Mouse (Mus musculus) heart, postnatal 14 days (tissue): ENCODE results near the gene Npm1. TPM values are rescaled to one million over a fixed set of nuclear protein-coding genes. Genes with fewer than 3 reads are reported as not detected.

ENCODE experiments used
- DNase-seq, 2 experiments: peaks; one replicate each; pipeline ENCODE4 v3.0.0; 2021 to 2022
- intact Hi-C: fragments of 180-260 bp; cut with DNase I; formaldehyde crosslinking; loops from one replicate; pipeline ENCODE4 v1.15.1; 2025
- total RNA-seq, 2 experiments: library from RNA; stranded (reverse); gene quantifications; 2 replicates each; pipeline ENCODE4 v1.2.3; 2021

Npm1 gene
- total RNA-seq, 2 experiments from 2014 or later, result 136 to 152 TPM

DNA sequence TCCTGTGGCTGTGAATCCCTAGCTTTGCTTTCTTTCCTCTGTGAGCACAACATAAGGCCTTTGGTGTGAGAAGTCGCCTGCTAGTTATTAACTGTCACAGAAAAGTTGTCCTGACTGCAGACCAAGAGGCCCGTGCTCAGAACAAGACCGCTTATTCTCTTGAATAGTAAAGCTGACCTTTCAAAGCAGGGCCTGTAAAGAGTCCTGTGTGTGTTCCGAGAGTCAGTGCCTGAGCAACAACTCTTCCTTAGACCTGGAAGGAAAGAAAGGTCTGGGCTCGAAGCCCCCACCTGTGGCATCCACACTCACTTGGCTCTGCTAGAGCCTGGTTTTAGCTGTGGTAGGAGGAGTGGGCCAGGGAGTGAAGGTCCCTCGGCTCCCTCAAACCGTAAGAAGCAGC, 32.1 kb upstream of the Npm1 start:
- intact Hi-C loops, result no loop called here
- no peak for DNase-seq

DNA sequence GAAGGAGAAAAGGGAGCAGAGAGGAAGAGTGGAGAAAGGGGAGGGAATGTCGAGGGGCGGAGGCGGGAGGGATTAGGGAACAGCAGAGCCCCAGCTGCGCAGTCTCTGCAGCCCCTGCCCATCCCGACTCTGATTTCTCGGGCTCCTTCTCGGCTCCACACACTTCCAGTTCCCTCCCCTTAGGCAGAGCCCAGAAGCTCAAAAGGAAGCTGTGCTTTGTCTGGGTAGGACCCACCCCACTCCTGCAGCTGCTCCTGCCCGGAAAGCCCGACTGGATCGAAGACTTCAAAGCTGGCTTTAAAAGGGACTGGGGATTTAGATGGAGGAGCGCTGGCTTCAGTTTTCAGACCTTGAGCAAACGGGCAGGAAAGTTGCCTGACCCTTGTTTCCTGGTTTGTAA, 30.7 kb upstream of the Npm1 start:
- intact Hi-C loops, result no loop called here
- DNase-seq, result no peak

DNA sequence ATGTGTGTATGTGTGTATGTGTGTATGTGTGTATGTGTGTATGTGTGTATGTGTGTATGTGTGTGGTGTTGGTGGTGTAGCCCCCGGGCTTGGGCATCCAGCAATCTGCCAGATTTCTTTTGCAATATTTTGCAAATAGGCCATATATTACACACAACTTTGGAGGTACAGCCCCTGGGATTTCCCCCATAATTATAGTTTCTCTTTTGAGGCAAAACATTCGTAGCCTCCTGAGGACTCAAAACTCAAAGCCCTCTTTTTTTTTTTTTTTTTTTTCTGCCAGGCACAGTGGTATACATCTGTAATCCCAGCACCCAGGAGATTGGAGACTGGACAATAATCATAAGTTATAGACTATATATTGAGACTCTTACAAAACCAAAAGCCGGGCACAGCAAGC, 18.8 kb upstream of the Npm1 start:
- DNase-seq, result no peak
- intact Hi-C loops, result no loop called here

DNA sequence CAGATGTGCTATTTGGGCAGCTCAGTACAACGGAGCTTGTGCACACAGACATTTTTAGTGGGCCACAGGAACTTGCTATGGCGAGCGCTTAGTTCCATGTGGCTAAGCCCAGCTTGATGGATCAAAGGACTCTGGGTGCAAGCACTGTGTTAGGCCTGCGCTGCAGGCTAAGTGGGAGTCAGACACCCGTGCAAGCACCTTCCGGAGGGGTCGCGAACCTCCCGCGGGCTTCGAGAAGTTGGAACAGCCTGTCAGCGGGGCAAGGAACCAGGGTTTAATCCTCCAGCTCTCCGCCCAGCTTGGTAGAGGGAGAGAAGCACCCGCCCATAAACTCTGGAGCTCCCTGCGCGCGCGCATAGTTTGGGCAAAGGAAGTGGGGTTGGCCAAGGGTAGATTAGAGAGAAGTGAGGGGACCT, 17.7 kb upstream of the Npm1 start:
- no peak for DNase-seq
- intact Hi-C loops, result no loop called here

DNA sequence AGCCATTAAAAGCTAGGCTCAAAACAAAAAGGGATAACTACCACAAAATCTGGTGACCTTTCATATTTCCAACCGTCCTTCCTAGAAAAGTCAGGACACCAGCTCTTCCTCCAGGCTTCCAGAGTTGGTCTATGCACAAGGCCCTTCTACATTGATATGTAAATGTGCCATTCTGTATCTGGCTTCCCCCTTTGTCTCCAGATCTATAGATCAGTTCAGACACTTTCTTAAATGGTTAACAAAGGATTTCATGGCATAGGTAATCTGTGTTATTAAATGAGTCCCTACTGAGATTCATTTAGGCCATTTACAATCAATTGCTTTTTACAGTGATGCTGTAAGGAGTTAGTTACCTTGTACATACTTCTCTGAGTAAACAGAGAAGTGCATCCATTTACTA, 16.8 kb upstream of the Npm1 start:
- DNase-seq, result no peak
- intact Hi-C loops, result loop anchor here (5.0 kb wide), 1 partner anchor 542 kb away; no protein-coding TSS in a partner anchor

DNA sequence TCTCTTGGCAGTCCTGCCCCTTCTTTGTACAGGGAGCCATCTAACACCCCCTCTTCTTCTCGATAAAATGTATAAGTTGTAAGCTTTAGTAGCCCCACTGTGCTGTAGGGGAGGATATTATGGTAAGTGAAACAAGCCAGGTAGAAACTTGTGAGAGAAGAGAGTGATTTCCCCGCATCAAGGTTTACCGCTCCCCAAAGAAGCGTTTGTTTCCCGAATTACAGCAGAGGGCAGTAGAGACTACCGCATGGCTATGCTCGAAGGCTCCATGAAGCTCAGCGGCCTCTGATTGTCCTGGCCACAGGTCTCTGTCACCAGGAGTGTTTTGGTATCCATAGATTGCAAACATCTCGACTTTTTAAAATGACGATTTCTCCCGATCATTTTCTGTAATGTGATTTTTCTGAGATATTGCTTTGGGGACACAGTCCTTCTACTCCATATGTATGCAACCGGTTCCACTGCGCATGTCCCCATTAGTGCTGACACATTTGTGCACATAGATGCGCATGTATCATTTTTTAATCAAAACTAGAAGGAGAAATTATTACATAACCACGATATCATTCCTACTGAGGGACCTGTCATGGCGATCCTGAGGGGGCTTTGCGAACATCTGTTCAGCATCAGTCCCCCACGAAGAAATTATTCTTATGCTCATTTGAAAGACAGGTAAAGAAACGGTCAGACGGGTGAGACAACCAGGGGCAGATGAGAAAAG, 13.7 kb upstream of the Npm1 start:
- DNase-seq, result peak; percentile 27 to 64
- intact Hi-C loops, result loop anchor here (1.0 to 5.0 kb wide), 4 partner anchors 119 to 546 kb away; no protein-coding TSS in a partner anchor

DNA sequence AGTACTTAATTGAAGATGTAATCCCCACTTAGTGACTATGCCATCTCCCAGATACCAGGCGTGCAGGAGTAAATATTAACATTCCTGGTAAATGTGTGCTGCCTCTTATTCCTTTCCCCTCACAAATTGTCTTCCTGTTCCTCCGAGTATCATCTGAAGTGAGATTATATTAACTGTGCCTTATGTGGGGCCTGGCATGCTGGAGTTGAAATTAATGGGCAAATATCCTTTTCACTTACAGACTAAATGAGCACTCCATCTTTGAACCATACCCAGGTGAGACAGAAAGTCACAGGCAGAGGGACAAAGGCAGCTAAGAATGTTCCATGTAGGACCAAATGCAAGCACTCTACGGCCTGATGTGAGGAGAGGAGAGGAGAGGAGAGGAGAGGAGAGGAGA, 12.8 kb upstream of the Npm1 start:
- no peak for DNase-seq
- intact Hi-C loops, result loop anchor here (1.0 to 5.0 kb wide), 4 partner anchors 120 to 547 kb away; no protein-coding TSS in a partner anchor

DNA sequence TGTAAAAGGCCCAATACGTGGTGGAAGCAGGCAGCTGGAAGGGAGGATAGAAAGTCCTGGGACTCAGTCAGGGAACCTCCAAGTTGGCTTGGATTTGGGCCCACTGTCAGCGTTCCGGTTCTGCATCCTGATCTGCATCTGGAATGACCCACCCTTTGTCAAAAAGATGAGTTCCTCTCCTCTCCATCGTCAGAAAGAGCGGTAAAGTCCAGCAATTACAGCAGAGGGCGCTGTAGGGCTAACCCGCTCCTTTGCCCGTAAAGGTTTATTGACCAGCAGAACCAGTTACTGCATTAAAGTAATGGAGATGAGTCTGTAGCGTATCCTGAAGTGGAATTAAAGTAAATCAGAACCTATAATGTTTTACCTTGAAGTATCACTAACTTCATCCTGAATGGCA, 7.5 kb upstream of the Npm1 start:
- DNase-seq, result peak; percentile 54 to 72
- intact Hi-C loops, result no loop called here

DNA sequence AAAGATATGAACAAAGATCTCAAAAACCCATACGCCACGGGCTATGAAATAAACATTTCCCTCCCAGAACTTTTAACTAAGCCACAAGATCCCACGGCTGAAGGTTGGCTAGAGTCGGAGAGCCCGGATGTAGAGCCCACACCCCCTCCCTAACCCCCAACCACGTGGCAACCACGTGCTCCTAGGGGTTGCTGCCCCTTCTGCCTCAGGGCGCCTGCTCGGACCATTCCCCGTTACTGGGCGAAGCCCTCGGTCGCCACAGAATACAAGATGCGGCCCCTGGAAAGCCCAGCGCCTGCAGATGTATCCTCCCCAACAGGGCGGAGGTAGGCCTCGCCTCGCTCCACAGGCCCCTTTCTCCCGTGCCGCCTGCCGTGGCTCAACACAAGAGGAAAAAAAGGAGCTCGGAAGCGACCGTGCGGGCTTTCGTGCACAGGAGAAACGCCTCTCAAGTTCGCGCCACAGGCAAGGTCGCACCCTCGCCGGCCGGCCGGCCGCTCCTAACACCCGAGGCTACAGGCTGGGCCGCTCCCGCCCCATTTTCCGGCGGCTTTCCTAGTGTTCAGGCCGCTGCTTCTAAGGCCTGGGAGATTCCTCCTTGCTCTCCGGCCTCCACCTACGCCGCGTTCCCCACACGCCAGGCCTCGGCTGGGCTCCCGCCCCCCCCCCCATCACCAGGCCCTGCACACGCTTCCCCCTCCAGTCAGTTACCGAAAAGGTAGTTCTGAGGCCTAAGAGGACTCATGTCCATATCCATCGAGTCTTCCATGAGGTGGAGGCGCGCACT, 602 bp downstream of the Npm1 start:
- intact Hi-C loops, result loop anchor here (5.0 kb wide), 1 partner anchor 625 kb away; no protein-coding TSS in a partner anchor
- DNase-seq, result peak; percentile 61 to 77

DNA sequence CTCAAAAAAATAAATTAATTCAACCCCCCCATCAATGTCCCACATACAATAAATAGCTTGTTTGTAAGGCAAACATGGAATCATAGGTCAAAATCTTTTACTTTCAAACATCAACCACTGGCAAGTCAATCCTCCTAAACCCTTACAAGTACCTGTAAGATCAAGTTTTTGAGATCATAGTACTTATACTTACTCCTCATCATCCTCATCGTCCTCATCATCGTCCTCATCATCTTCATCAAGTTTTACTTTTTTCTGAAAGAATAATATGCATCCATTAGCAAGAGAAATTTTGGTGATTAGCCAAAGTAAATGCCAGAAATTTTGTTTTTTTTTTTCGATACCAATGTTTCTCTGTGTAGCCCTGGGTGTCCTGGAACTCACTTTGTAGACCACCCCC, 3.3 kb downstream of the Npm1 start:
- intact Hi-C loops, result loop anchor here (5.0 kb wide), 1 partner anchor 622 kb away; no protein-coding TSS in a partner anchor
- no peak for DNase-seq

DNA sequence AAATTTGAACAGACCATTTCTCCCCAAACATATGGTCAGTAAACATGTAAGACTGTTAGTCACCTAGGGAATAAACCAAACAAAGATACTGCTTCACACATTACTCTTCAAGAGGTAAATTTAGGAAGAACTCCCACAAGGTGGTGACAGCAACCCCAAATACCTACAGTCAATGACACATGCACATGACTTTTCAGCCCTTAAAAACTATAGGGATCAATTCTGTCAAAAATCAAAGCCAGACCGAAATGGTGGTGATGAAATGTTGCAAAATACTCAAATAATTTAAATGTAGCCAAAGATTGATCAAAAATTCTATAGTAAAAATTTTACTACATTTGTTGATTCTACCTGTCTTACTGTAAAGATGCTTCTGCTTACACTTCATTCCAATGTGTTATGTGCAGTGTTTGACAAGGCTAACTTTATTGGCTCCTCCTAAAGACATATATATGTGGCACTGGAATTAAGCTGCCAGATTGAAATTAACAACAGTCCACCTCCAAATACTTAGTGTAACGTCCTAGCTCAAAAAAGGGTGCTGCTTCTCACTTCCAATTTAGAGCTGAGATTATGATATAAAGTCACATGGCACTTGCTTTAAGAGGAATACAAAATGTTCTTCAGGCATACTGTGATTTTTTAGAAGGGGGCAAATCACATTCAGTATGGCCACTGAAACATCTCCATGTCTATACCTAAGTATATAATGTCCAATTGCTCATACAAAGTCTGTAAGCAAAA, 5.4 kb downstream of the Npm1 start:
- intact Hi-C loops, result no loop called here
- no peak for DNase-seq

DNA sequence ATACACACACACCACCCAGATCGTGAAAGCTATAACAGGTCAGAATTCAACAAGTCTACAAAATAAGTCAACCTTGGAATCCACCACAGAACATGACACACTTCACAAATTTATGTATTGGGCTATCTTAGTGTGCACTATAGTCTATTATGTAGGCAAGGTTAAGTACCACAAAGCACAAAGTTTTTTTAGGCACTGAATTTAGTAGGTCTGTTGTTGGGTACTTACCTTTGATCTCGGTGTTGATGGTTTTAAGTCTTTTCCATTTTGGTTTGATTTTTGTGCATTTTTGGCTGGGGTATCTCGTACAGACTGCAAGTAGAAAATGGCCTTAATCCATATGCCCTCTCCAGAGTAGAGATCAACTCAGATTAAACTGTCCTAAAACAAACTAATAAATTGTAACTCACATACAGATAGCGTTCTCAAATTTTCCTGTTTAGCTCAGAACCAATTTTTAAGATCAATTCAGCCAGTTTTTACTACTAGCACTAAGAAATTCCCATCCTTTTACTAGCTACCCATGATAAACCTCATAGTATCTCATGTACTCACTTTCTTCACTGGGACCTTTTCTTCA, 6.5 kb downstream of the Npm1 start:
- intact Hi-C loops, result no loop called here

DNA sequence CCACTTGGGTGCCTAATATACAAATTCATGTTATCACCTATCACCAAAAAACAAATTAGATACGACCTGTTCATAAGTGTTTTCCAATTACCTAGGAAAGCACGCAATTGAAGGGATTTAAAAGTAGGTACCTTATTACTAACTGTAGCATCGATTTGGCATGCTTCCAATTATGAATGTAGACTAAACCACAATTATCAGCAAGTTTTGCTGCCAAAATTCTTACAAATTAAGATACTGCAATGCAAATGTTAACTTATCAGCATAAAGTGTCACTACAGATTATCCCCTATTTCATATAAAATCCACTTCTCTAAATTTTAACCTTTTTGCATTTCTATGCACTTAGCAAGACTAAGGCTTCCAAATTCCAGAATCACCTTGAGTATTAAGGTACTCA, 8.5 kb downstream of the Npm1 start:
- intact Hi-C loops, result no loop called here
- DNase-seq, result no peak

More for the DNA sequence above, 6.5 kb downstream of the Npm1 start:
- DNase-seq, result no peak

DNA sequence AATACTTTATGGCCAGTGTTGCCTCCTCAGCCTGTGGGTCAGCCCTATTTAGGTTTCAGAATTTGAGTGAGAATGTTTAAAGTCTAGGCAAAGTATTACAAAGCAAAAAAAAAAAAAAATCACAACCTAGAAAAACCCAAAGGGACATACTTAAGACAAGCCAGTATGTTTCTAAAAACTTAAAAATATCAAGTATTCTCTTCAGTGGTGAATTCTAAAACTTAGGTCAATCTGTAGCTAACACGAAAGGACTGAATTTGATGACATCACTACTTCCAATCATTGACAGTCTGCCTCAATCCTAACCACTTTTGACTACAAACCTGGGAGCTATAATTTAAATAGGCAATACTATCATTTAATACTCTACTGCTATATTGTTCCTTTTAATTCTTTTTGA, 10.0 kb downstream of the Npm1 start:
- intact Hi-C loops, result no loop called here
- no peak for DNase-seq

DNA sequence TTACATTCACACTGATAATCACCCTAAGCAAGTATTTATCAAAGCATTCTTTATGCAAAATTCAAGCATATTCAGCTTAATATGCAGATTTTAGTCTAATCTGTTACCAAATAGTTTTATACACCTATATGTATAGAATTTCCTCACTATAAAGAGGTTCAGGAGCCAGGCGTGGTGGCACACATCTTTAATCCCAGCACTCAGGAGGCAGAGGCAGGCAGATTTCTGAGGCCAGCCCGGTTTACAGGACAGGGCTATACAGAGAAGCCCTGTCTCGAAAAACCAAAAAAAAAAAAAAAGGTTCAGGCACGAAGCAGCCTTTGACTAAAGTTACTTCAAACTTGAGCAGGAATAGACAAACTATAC, 11.2 kb downstream of the Npm1 start:
- DNase-seq, result no peak
- intact Hi-C loops, result no loop called here

DNA sequence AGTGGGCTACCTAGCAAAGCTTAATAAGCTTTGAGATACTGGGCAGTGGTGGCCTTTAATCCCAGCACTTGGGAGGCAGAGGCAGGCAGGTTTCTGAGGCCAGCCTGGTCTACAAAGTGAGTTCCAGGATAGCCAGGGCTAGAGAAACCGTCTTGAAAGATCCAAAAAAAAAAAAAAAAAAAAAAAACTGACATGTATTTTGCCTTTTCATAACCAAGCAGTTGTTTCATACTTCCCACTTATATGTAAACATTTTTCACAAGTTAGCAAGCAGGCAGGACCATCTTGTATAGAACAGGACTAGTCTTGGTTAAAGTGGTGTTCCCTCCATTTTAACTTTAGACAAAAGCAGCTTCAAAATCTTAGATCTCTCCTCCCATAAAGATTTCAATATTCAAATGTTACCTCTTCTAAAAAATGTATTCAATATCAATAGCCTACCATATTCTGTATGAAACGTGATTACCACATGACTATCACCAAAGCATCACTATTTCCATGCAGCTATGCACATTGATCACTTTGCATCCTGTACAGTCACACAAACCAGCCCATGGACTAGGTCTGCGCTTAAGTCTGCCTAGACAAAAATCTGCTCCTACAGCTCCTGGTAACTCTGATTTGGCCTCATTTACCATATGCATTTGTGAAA, 11.8 kb downstream of the Npm1 start:
- no peak for DNase-seq
- intact Hi-C loops, result no loop called here

DNA sequence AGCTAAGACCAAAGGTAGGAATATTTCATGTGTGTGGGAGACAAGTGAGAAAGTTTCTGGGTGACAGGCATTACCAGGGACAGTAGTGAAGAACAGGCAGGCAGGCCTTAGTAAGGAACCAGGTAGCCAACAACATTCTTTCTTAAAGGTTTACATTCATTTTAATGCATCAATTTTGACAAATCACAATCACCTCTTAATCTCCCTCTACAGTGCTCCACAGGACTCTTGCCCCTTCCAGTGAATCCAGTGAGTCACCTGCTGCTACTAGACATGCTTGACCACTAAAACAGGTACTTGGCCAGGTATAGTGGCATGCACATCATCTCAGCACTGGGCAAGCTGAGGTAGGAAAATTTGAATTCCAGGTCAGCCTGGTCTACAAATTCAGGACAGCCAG, 12.6 kb downstream of the Npm1 start:
- intact Hi-C loops, result no loop called here
- DNase-seq, result no peak

DNA sequence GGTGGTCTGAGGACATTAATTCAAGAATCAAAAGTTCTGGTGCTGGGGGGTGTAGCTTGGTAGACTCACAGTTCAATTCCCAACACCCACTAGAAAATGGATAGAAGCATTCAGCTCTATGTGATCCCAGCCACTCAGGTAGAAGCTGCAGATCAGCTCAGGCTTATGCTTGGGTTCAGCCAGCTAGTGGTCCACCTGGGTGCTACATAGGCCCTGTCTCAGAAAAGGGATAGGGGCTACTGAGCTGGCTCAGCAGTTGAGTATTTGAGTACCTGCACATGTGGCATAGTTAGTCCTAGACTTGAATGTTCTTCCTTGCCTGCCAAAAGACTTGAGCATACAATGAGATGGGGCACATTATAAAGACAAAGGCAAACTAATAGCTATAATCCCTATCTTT, 13.6 kb downstream of the Npm1 start:
- DNase-seq, result no peak
- intact Hi-C loops, result loop anchor here (2.0 to 5.0 kb wide), 5 partner anchors 52 to 522 kb away; no protein-coding TSS in a partner anchor

DNA sequence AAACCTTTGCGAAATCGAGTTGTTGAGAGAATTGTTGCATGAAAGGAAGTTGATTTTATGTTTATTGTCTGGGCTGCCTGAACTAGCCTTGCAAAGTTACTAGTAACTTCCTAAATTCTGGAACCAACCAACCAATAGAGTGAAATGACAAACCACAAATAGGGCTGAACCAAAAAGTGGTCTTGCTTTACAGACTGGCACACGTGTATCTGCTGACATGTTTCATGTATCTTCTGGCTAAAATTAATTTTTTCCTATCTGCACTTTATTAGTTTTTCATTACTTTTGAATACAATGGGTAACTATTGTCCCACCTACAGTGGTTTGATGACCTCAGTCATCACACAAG, 13.9 kb downstream of the Npm1 start:
- DNase-seq, result no peak
- intact Hi-C loops, result loop anchor here (2.0 to 5.0 kb wide), 5 partner anchors 52 to 522 kb away; no protein-coding TSS in a partner anchor
